Mouse (Mus musculus): Measurements from ENCODE around the gene Vgll4.

Vgll4 gene

DNA sequence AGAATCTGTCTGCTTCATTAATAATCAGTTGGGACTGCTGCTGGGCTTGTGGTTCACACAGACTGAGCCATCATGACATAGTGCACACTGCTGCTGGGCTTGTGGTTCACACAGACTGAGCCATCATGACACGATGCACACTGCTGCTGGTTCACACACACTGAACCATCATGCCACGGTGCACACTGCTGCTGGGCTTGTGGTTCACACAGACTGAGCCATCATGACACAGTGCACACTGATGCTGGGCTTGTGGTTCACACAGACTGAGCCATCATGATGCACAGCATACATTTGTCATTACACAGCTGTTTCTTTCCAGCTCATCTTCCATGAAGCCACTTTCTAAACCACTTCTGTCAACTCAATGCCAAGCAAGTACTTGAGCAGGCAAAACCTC is 30.1 kb downstream of the Vgll4 start:
- no peak for DNase-seq (ENCODE audit: low read depth, low spot score)

GRCm38 (mm10) chr6:114936941-114937313 is 32.9 kb downstream of the Vgll4 start:
- DNase-seq (ENCODE audit: low read depth, low spot score), result no peak

DNA sequence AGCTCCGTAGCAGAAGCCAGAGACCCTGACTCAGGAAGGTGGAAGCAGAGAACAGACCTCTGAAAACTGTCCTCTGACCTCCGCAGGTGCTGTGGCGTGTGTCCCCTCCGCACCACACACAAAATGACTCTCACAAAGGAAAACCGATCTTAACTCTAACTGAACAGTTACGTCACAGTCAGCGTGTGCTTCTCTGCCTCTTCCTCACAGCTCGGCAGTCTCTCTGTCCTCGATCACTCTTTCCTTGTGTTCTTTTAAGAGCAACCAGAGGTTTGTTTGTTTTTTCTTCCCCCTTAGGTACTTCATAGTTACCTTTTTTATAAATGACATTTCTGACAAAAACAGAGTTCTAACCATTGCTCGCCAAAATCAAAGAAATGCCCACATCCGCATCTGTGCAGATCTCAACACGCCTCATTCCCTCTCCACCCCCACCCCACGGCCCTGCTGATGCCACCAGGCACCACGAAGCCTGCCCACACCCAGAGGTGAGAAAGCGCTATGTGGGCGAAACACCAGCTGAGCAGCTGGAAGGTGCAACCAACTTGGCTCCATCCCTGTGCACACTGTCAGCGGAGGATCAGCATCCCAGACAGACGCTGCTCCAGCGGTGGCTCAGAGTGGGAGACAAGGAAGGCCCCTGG is 33.4 kb downstream of the Vgll4 start:
- DNase-seq (ENCODE audit: low read depth, low spot score), result no peak

- no peak for DNase-seq (ENCODE audit: low read depth, low spot score)
These were observed 34.4 kb downstream of the Vgll4 start for GRCm38 (mm10) chr6:114935362-114935761.

DNA sequence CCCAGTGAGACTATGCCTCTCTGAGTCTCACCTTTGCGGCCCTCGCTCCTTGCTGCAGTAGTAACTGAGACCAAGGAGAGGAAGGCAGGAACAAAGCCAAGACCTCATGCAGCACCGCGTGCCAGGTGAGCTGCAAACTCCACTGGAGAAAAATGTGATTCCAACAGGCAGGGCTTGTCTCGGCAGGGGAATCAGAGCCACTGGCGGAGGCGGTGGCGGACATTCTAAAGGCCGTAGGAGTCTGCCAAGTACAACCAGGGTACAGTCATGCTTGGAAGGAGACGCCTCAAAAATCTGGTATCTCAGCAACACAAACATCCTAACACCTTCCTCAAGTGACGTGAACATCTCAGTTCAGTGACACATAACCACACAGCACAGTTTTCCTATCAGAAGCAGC is 35.7 kb downstream of the Vgll4 start:
- no peak for DNase-seq (ENCODE audit: low read depth, low spot score)

GRCm38 (mm10) chr6:114932991-114933392 is 36.8 kb downstream of the Vgll4 start:
- DNase-seq (ENCODE audit: low read depth, low spot score), result no peak

DNA sequence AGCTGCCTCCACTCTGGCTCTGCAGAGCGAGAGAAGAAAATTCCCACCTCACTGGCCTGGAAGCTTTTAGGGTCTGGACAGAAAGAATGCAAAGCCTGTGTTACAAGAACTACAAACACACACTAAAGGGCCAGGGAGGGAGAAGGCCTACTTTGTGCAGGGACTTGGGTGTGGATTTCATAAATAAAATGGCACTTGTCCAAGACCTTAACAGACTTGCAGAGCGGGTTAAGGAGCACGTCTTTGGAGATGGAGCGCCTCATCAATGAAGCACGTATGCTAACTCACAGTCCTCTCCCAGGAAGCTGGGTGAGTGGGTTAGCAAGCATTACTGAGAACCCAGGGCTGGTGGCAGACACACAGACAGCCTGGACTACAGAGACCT is 37.7 kb downstream of the Vgll4 start:
- DNase-seq (ENCODE audit: low read depth, low spot score), result no peak

GRCm38 (mm10) chr6:114931212-114932115 is 38.3 kb downstream of the Vgll4 start:
- peak; percentile 32 for DNase-seq (ENCODE audit: low read depth, low spot score)

GRCm38 (mm10) chr6:114930646-114931045 is 39.1 kb downstream of the Vgll4 start:
- DNase-seq (ENCODE audit: low read depth, low spot score), result no peak

- DNase-seq (ENCODE audit: low read depth, low spot score), result peak; percentile 62
These were observed 39.7 kb downstream of the Vgll4 start for GRCm38 (mm10) chr6:114930038-114930591.

GRCm38 (mm10) chr6:114929346-114929745 is 40.4 kb downstream of the Vgll4 start:
- no peak for DNase-seq (ENCODE audit: low read depth, low spot score)

- peak; percentile 72 for DNase-seq (ENCODE audit: low read depth, low spot score)
These were observed 41.3 kb downstream of the Vgll4 start for GRCm38 (mm10) chr6:114928462-114928861.

DNA sequence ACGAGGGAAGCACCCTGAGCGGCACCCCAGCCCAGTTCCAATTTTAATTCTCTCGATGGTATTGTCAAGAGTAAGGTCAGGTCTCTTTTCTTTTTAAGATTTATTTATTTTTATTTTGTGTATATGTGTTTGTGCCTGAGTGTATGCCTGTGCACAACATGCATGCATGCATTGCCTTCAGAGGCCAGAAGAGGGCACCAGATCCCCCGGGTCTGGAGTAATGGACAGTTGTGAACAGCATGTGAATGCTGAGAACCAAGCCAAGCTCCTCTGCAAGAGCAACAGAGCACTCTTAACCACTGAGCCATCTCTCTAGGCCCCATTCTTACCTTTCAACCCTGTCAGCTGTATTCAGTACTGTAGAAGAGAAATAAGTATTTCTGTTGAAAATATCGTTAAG is 42.4 kb downstream of the Vgll4 start:
- DNase-seq (ENCODE audit: low read depth, low spot score), result peak; percentile 82

GRCm38 (mm10) chr6:114926369-114927157 is 43.2 kb downstream of the Vgll4 start:
- DNase-seq (ENCODE audit: low read depth, low spot score), result peak; percentile 89

- DNase-seq (ENCODE audit: low read depth, low spot score), result peak; percentile 74
These were observed 44.6 kb downstream of the Vgll4 start for GRCm38 (mm10) chr6:114925196-114925595.

GRCm38 (mm10) chr6:114922355-114923096 is 47.3 kb downstream of the Vgll4 start:
- peak; percentile 59 for DNase-seq (ENCODE audit: low read depth, low spot score)

- DNase-seq (ENCODE audit: low read depth, low spot score), result peak; percentile 65
These were observed 48.0 kb downstream of the Vgll4 start for GRCm38 (mm10) chr6:114921632-114922354.

DNA sequence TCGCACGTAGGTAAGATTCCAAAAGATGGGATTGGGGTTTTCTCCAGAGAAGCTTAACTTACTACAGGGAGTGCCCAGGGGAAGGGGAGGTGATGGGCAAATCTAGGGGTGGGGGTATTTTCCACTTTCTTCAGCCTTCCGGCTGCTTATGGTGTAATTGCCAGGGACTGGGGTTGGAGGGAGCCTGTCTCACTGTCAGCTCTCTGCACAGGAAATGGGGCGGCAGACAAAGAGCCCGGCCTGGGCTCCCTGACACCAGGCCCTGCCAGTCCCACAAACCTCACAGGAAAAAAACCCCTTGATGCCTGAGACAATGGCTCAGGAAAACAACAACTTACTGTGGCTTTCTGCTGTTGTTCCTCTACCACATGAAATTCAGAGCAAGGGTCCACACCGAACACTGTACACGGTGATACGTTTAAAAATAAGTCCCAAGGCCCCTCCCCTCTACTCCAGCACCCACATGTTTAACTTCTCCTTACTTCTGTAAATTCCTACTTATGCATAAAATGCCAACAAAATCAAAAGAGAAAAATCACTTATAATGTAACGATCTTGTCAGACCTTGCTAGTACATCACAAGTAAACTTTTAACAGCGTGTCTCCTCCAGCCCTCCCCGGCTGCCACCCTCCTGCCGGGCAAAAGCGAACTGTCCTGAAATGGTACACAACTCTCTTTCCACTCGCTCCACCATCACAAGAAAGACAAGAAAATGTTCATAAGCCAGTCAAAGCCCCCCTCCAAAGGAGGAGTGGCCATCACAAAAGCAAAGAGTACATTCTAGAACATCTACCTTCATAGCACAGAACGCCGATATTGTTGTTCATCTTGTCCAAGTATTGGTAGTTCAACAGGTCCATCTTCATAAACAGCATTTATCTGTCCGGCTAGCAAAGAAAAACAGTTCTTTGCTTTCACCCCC is 49.0 kb downstream of the Vgll4 start:
- DNase-seq (ENCODE audit: low read depth, low spot score), result no peak

DNA sequence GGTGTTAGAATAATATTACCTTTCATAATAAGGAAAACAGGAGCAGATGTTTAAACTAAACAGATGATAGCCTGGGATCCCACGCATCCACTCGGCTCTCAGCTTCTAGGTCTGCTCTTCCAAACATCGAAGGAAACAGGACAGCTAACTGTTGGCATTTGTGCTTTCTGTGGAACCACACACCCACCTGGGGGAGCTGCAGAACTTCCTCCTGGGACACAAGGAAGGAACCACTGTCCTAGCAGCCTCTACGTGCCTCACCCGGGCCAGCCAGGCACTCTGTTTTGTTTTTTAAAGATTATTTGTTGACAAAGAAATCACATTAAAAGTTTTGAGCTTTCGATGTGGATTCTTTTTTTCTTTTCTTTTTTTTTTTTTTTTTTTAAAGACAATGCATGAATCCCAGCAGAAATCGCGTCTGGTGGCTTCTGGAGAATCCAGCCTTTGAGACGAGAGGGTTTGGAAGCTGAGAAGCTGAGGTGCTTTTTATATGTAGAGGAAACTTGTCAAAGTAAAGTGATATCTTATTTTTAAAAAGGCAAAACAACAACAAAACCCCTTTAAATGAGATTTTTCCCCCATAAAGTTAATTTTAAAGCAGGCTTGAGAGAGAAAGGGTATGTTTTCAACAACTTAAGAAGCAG is 50.0 kb downstream of the Vgll4 start:
- DNase-seq (ENCODE audit: low read depth, low spot score), result no peak
